Mouse (Mus musculus) hindbrain, embryonic 10.5 days (tissue): ENCODE measurements around the gene Nudt7. TPM values are rescaled to one million over a fixed set of nuclear protein-coding genes. Genes with fewer than 3 reads are reported as not detected.

Source experiments
- DNase-seq: peaks from one replicate; pipeline ENCODE4 v3.0.0-alpha.2; 2017; ENCODE audit warnings: low spot score
- H3K27ac ChIP-seq: fragments of 300-500 bp; sonication (generic); 2 replicates; pipeline ENCODE4 v1.5.1; 2016; ENCODE audit warnings: mild to moderate bottlenecking, moderate library complexity
- H3K27me3 ChIP-seq: fragments of 300-500 bp; sonication (generic); 2 replicates; pipeline ENCODE4 v1.6.1; 2016; ENCODE audit warnings: mild to moderate bottlenecking; ENCODE audit not compliant: poor library complexity, insufficient read depth, severe bottlenecking
- H3K36me3 ChIP-seq: fragments of 300-500 bp; sonication (generic); 2 replicates; pipeline ENCODE4 v1.6.1; 2016; ENCODE audit warnings: mild to moderate bottlenecking, moderate library complexity
- H3K4me1 ChIP-seq: fragments of 300-500 bp; sonication (generic); replicated peaks from 2 replicates; pipeline ENCODE4 v1.6.1; 2016; ENCODE audit warnings: mild to moderate bottlenecking
- H3K4me3 ChIP-seq: fragments of 300-500 bp; sonication (generic); 2 replicates; pipeline ENCODE4 v1.5.1; 2016; ENCODE audit warnings: mild to moderate bottlenecking, moderate library complexity
- H3K9me3 ChIP-seq: fragments of 300-500 bp; sonication (generic); 2 replicates; pipeline ENCODE4 v1.6.1; 2016; ENCODE audit warnings: mild to moderate bottlenecking, moderate library complexity
- WGBS: fragments of 180-500 bp; shearing (Covaris S2); methylation state at CpG from one replicate; pipeline ENCODE4 v1.1.7; 2016; 5-methylcytosine and 5-hydroxymethylcytosine counted together
- polyA plus RNA-seq: library from polyadenylated mRNA; unstranded; fragments of >200 nt; fragmentation: Nextera tagmentation; extraction: Ambion mirVana; gene quantifications from 2 replicates; pipeline ENCODE4 v1.2.1, GENCODE M21; 2016

Nudt7 gene
- polyA plus RNA-seq, 1 experiment from 2014 or later: 13.2 TPM

- no peak overlapping the region for H3K4me3 ChIP-seq
- DNase-seq: no peak
- WGBS: 96% methylated on average over 1 of the region's 1 CpGs
- H3K9me3 ChIP-seq: 0 out of 2 replicates have a peak, but pooled peaks cover 3% of the 10 kb centered on the region
- H3K27ac ChIP-seq: no peak overlapping the region
- no peaks in the 10 kb centered on the region for H3K36me3 ChIP-seq
- H3K27me3 ChIP-seq: no peaks in the 10 kb centered on the region
- no peaks in the 10 kb centered on the region for H3K4me1 ChIP-seq
Measured at GRCm38 (mm10) chr8:114121781-114122180, 11.6 kb upstream of the Nudt7 start.

- no peaks in the 10 kb centered on the region for H3K36me3 ChIP-seq
- no peaks in the 10 kb centered on the region for H3K27me3 ChIP-seq
- no peak overlapping the region for H3K4me3 ChIP-seq
- H3K27ac ChIP-seq: no peak overlapping the region
- H3K9me3 ChIP-seq: 0 out of 2 replicates have a peak, but pooled peaks cover 3% of the 10 kb centered on the region
- WGBS: 72% methylated on average over 3 of the region's 3 CpGs
- H3K4me1 ChIP-seq: no peaks in the 10 kb centered on the region
- no peak for DNase-seq
Measured at GRCm38 (mm10) chr8:114123611-114124010, 9.7 kb upstream of the Nudt7 start.

GRCm38 (mm10) chr8:114124084-114124750, 9.1 kb upstream of the Nudt7 start:
- 85% methylated on average over 4 of the region's 4 CpGs for WGBS
- Histone ChIP-seq H3K9me3 (0 out of 2 replicates have a peak, but pooled peaks cover 3% of the 10 kb centered on the region), H3K27ac (no peak overlapping the region), H3K36me3 (no peaks in the 10 kb centered on the region), H3K4me3 (no peak overlapping the region), H3K4me1 (no peaks in the 10 kb centered on the region), H3K27me3 (no peaks in the 10 kb centered on the region)
- no peak for DNase-seq

GRCm38 (mm10) chr8:114130838-114131237, 2.5 kb upstream of the Nudt7 start:
- Histone ChIP-seq H3K9me3 (no peaks in the 10 kb centered on the region), H3K4me3 (no peak overlapping the region), H3K36me3 (no peaks in the 10 kb centered on the region), H3K27ac (no peak overlapping the region), H3K27me3 (no peaks in the 10 kb centered on the region), H3K4me1 (peaks cover 13% of the 10 kb centered on the region)
- DNase-seq: no peak
- 88% methylated on average over 7 of the region's 7 CpGs for WGBS

- H3K27ac ChIP-seq: no peak overlapping the region
- H3K4me1 ChIP-seq: peaks cover 13% of the 10 kb centered on the region
- H3K4me3 ChIP-seq: no peak overlapping the region
- DNase-seq: no peak
- no peaks in the 10 kb centered on the region for H3K36me3 ChIP-seq
- H3K27me3 ChIP-seq: no peaks in the 10 kb centered on the region
- 91% methylated on average over 4 of the region's 4 CpGs for WGBS
- no peaks in the 10 kb centered on the region for H3K9me3 ChIP-seq
Measured at GRCm38 (mm10) chr8:114131421-114131820, 1.9 kb upstream of the Nudt7 start.

- no peak for DNase-seq
- Histone ChIP-seq H3K4me1 (peaks cover 13% of the 10 kb centered on the region), H3K9me3 (no peaks in the 10 kb centered on the region), H3K4me3 (peak overlapping the region; percentile 61), H3K27ac (no peak overlapping the region), H3K27me3 (no peaks in the 10 kb centered on the region), H3K36me3 (no peaks in the 10 kb centered on the region)
- WGBS: 30% methylated on average over 14 of the region's 14 CpGs
Measured at GRCm38 (mm10) chr8:114133050-114133509, 277 bp upstream of the Nudt7 start.

GRCm38 (mm10) chr8:114136750-114137149, 3.4 kb downstream of the Nudt7 start:
- Histone ChIP-seq H3K36me3 (no peaks in the 10 kb centered on the region), H3K27ac (no peak overlapping the region), H3K9me3 (no peaks in the 10 kb centered on the region), H3K4me3 (no peak overlapping the region), H3K4me1 (peaks cover 13% of the 10 kb centered on the region), H3K27me3 (no peaks in the 10 kb centered on the region)
- DNase-seq: no peak
- WGBS: 88% methylated on average over 1 of the region's 1 CpGs

GRCm38 (mm10) chr8:114137181-114137580, 3.8 kb downstream of the Nudt7 start:
- WGBS: 75% methylated on average over 5 of the region's 5 CpGs
- DNase-seq: no peak

GRCm38 (mm10) chr8:114140437-114140836, 7.1 kb downstream of the Nudt7 start:
- no peak for DNase-seq
- Histone ChIP-seq H3K4me1 (no peaks in the 10 kb centered on the region), H3K4me3 (no peak overlapping the region), H3K9me3 (no peaks in the 10 kb centered on the region), H3K27me3 (no peaks in the 10 kb centered on the region), H3K36me3 (no peaks in the 10 kb centered on the region), H3K27ac (no peak overlapping the region)
- 86% methylated on average over 2 of the region's 2 CpGs for WGBS

More at GRCm38 (mm10) chr8:114137181-114137580, 3.8 kb downstream of the Nudt7 start:
- Histone ChIP-seq H3K27ac (no peak overlapping the region), H3K27me3 (no peaks in the 10 kb centered on the region), H3K36me3 (no peaks in the 10 kb centered on the region), H3K4me1 (peaks cover 13% of the 10 kb centered on the region), H3K9me3 (no peaks in the 10 kb centered on the region), H3K4me3 (no peak overlapping the region)

- Histone ChIP-seq H3K36me3 (no peaks in the 10 kb centered on the region), H3K27me3 (no peaks in the 10 kb centered on the region), H3K9me3 (no peaks in the 10 kb centered on the region), H3K27ac (no peak overlapping the region), H3K4me3 (no peak overlapping the region), H3K4me1 (no peaks in the 10 kb centered on the region)
- DNase-seq: no peak
Measured at GRCm38 (mm10) chr8:114142199-114142598, 8.8 kb downstream of the Nudt7 start.

GRCm38 (mm10) chr8:114143645-114144290, 10.4 kb downstream of the Nudt7 start:
- no peak for DNase-seq
- H3K27me3 ChIP-seq: no peaks in the 10 kb centered on the region
- no peak overlapping the region for H3K4me3 ChIP-seq
- H3K36me3 ChIP-seq: 0 out of 2 replicates have a peak, but pooled peaks cover 4% of the 10 kb centered on the region
- no peak overlapping the region for H3K27ac ChIP-seq
- no peaks in the 10 kb centered on the region for H3K4me1 ChIP-seq
- no peaks in the 10 kb centered on the region for H3K9me3 ChIP-seq
- whole genome bisulfite sequencing: 79% methylated on average over 4 of the region's 4 CpGs

GRCm38 (mm10) chr8:114153311-114154045, 20.1 kb downstream of the Nudt7 start:
- 78% methylated on average over 6 of the region's 6 CpGs for WGBS
- H3K4me3 ChIP-seq: no peak overlapping the region
- H3K9me3 ChIP-seq: no peaks in the 10 kb centered on the region
- no peaks in the 10 kb centered on the region for H3K4me1 ChIP-seq
- H3K27me3 ChIP-seq: no peaks in the 10 kb centered on the region
- H3K27ac ChIP-seq: no peak overlapping the region
- H3K36me3 ChIP-seq: no peaks in the 10 kb centered on the region
- DNase-seq: no peak

- no peaks in the 10 kb centered on the region for H3K4me1 ChIP-seq
- H3K9me3 ChIP-seq: no peaks in the 10 kb centered on the region
- no peaks in the 10 kb centered on the region for H3K27me3 ChIP-seq
- no peak overlapping the region for H3K27ac ChIP-seq
- DNase-seq: no peak
- no peak overlapping the region for H3K4me3 ChIP-seq
- H3K36me3 ChIP-seq: no peaks in the 10 kb centered on the region
- 76% methylated on average over 2 of the region's 2 CpGs for WGBS
Measured at GRCm38 (mm10) chr8:114158586-114158985, 25.2 kb downstream of the Nudt7 start.
